9 mouse cellular contexts compared by ENCODE assay signal in the genomic region with DNA sequence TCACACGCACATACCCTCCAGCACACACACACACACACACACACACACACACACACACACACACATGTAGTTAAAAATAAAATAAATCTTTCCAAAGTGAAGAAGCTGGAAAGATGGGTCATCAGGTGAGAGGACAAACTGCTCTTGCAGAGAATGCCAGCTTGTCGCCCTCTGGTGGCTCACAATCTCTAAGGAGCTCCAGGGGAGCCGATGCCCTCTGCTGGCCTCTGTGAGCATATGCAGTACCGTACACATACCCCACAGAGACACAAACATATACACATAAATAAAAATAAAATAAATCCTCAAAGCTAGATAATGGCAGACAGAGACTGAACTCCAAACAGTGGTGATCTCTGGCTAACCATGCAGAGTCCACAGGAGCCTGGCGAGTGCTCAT.
DNase-seq lines count a peak whose midpoint lies in the region; ATAC-seq and TF ChIP-seq lines count a peak whose summit lies in the region.
"Had no signal": no experiment of that assay in that cellular context is flagged by ENCODE, and none has a peak within 500 bp of the region (broad histone marks: within the 10 kb centered on the region; RNA-seq: fewer than 3 reads in every experiment).

No protein-coding gene starts in this region.

- H3K9ac ChIP-seq in kidney, postnatal 0 days (ENCODE audit: low read depth, low read length): no peak overlapping the region
- H3K9ac ChIP-seq in kidney, embryonic 16.5 days (replicated peaks; ENCODE audit: low read length): no peak overlapping the region
- H3K9ac ChIP-seq: neural tube, embryonic 13.5 days had no signal

- WGBS in kidney, postnatal 0 days: 94% methylated on average over 5 of the region's 5 CpGs
- 92% methylated on average over 5 of the region's 5 CpGs for WGBS in kidney, embryonic 16.5 days

- H3K27me3 ChIP-seq in kidney, postnatal 0 days (ENCODE audit: insufficient read depth, low read length): no peaks in the 10 kb centered on the region
- H3K27me3 ChIP-seq in kidney, embryonic 16.5 days (ENCODE audit: insufficient read depth, low read length): no peaks in the 10 kb centered on the region
- H3K27me3 ChIP-seq: neural tube, embryonic 13.5 days had no signal

- peak; percentile 70 for TF ChIP-seq CTCF in kidney, postnatal 0 days (IDR thresholded peaks at IDR 0.05; ENCODE audit: low read depth)

- H3K27ac ChIP-seq in kidney, postnatal 0 days: no peak overlapping the region
- H3K27ac ChIP-seq in kidney, embryonic 16.5 days (ENCODE audit: low read length): no peak overlapping the region
- H3K27ac ChIP-seq: neural tube, embryonic 13.5 days had no signal

- no peaks in the 10 kb centered on the region for H3K4me1 ChIP-seq in kidney, postnatal 0 days (replicated peaks; ENCODE audit: insufficient read depth, low read length)
- H3K4me1 ChIP-seq in kidney, embryonic 16.5 days (ENCODE audit: insufficient read depth, low read length): no peaks in the 10 kb centered on the region
- H3K4me1 ChIP-seq: neural tube, embryonic 13.5 days had no signal

- no peak for ATAC-seq in kidney, postnatal 0 days (replicated peaks; ENCODE audit: low FRiP score, low read depth)
- ATAC-seq in kidney, embryonic 16.5 days (ENCODE audit: low FRiP score, low TSS enrichment): no peak

- 0 out of 2 replicates have a peak, but pooled peaks cover 3% of the 10 kb centered on the region for H3K36me3 ChIP-seq in kidney, postnatal 0 days (ENCODE audit: insufficient read depth, low read length)
- H3K36me3 ChIP-seq in kidney, embryonic 16.5 days (ENCODE audit: insufficient read depth, low read length): peaks cover 22% of the 10 kb centered on the region
- H3K36me3 ChIP-seq: neural tube, embryonic 13.5 days had no signal

- H3K4me3 ChIP-seq in kidney, postnatal 0 days (replicated peaks; ENCODE audit: low read depth, low read length): no peak overlapping the region
- H3K4me3 ChIP-seq in kidney, embryonic 16.5 days (ENCODE audit: low read length): no peak overlapping the region
- H3K4me3 ChIP-seq: neural tube, embryonic 13.5 days had no signal

- no peak overlapping the region for H3K4me2 ChIP-seq in kidney, postnatal 0 days (ENCODE audit: low read length)
- H3K4me2 ChIP-seq in kidney, embryonic 16.5 days (replicated peaks; ENCODE audit: low read depth, low read length): no peak overlapping the region
- H3K4me2 ChIP-seq: neural tube, embryonic 13.5 days had no signal

- H3K9me3 ChIP-seq in kidney, postnatal 0 days (replicated peaks; ENCODE audit: low read length): no peaks in the 10 kb centered on the region
- no peaks in the 10 kb centered on the region for H3K9me3 ChIP-seq in kidney, embryonic 16.5 days (ENCODE audit: low read length)
- H3K9me3 ChIP-seq: neural tube, embryonic 13.5 days had no signal

- peak; percentile 14 for DNase-seq in adrenal gland, adult 2 months
- DNase-seq in adrenal gland, postnatal 4 days (ENCODE audit: low spot score in 2 of 2): no peak
- DNase-seq in kidney, postnatal 0 days (ENCODE audit: low spot score): peak; percentile 38
- peak; percentile 54 for DNase-seq in NIH3T3 (ENCODE audit: low read depth)
- DNase-seq in kidney, postnatal 14 days: peak; percentile 12
- DNase-seq in thymus, postnatal 14 days: peak; percentile 65
- DNase-seq in cerebellum, adult 11 months: no peak

Comparison
In these comparisons a context has a peak if more than half of its experiments do, and no peak if none do; other contexts are left out.
1. DNase-seq: peak in adrenal gland, adult 2 months (single experiment), kidney, postnatal 0 days (single experiment), NIH3T3 (single experiment), kidney, postnatal 14 days (single experiment) and thymus, postnatal 14 days (single experiment); none in adrenal gland, postnatal 4 days (0 of 2) and cerebellum, adult 11 months (single experiment).